Mouse (Mus musculus) bone marrow, adult 2 months (tissue): ENCODE data around the gene Carns1. TPM values are rescaled to one million over a fixed set of nuclear protein-coding genes. Genes with fewer than 3 reads are reported as not detected.

Source experiments
- H3K27ac ChIP-seq: fragments of 200-500 bp; 2 replicates; pipeline ENCODE4 v1.5.1; 2012; ENCODE audit warnings: low read depth, mild to moderate bottlenecking, control low read depth, inconsistent platforms, low read length; ENCODE audit not compliant: control insufficient read depth, poor library complexity, insufficient read depth
- H3K4me1 ChIP-seq: fragments of 200-500 bp; 2 replicates; pipeline ENCODE4 v1.6.1; 2011; ENCODE audit warnings: low read length; ENCODE audit not compliant: control insufficient read depth, insufficient read depth
- H3K4me3 ChIP-seq: fragments of 200-500 bp; replicated peaks from 2 replicates; pipeline ENCODE3; 2011; ENCODE audit warnings: mild to moderate bottlenecking, low read depth, low read length, control low read depth; ENCODE audit not compliant: control insufficient read depth
- CTCF ChIP-seq: fragments of 200-500 bp; IDR thresholded peaks from 2 replicates; pipeline ENCODE4 v1.5.1; 2011; ENCODE audit warnings: low read length, control low read depth; ENCODE audit not compliant: control insufficient read depth, insufficient read depth
- POLR2A ChIP-seq: fragments of 200-500 bp; IDR thresholded peaks from 2 replicates; pipeline ENCODE4 v1.6.1; 2011; ENCODE audit warnings: low read depth, mild to moderate bottlenecking, control low read depth, low read length, borderline replicate concordance; ENCODE audit not compliant: control insufficient read depth
- WGBS: fragments of 180-500 bp; shearing (Covaris S2); methylation state at CpG from one replicate; pipeline ENCODE4 v1.1.7; 2018; 5-methylcytosine and 5-hydroxymethylcytosine counted together
- polyA plus RNA-seq: library from polyadenylated mRNA; stranded (reverse); fragments of >200 nt; gene quantifications from 2 replicates; pipeline ENCODE4 v1.2.4, GENCODE M21; 2011; ENCODE audit warnings: low replicate concordance; ENCODE audit not compliant: missing spikeins, insufficient read depth, insufficient read length

Carns1 gene
- polyA plus RNA-seq, 1 experiment: 52.9 TPM

DNA sequence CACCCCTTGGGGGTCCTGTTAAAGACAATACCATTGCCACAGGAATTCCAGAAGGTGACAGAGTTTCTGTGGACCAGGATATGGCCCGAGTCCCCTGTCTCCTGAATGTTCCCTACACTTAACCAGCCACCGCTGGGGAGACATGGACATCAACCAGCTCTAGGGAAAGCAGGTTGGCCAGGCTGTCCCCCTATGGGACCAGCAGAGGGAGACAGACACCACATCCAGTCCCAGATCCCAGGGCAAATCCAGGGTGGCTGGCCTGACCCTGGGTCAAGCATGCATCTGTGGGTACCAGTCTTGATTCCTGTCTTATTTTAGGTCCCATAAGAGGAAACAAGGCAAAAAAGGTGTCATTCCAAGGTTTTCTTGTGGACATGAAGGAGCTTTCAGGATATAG lies 31.7 kb upstream of the Carns1 start:
- Histone ChIP-seq H3K4me3 (no peak overlapping the region), H3K4me1 (peaks cover 4% of the 10 kb centered on the region; the same call in 1 of the 2 replicates), H3K27ac (no peak overlapping the region)
- peak; percentile 98 for TF ChIP-seq CTCF
- no peak for TF ChIP-seq POLR2A
- 2% methylated on average over 2 of the region's 2 CpGs for WGBS

DNA sequence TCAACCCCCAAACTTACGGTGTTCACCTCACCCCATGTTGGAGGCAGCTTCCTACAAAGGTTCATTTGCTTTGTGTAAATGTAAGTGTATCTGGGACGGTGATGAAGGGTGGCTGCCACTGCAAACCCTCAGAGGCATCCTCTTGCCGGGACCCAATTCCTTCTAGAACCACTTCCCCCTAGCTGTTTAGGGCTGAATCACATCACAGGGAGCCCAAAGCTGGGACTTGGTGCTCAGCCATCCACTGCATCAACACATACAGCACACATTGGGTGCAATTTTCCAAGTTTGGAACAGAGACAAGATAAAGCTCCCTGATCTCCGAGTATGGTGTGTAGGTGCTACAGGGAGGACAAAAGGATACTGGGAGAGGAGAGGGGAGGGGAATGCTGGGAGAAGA lies 29.6 kb upstream of the Carns1 start:
- Histone ChIP-seq H3K4me1 (peaks cover 8% of the 10 kb centered on the region), H3K27ac (no peak overlapping the region), H3K4me3 (no peak overlapping the region)
- TF ChIP-seq POLR2A (no peak), CTCF (peak; percentile 13; the same call in 1 of the 2 replicates)
- WGBS: 46% methylated on average over 4 of the region's 4 CpGs

DNA sequence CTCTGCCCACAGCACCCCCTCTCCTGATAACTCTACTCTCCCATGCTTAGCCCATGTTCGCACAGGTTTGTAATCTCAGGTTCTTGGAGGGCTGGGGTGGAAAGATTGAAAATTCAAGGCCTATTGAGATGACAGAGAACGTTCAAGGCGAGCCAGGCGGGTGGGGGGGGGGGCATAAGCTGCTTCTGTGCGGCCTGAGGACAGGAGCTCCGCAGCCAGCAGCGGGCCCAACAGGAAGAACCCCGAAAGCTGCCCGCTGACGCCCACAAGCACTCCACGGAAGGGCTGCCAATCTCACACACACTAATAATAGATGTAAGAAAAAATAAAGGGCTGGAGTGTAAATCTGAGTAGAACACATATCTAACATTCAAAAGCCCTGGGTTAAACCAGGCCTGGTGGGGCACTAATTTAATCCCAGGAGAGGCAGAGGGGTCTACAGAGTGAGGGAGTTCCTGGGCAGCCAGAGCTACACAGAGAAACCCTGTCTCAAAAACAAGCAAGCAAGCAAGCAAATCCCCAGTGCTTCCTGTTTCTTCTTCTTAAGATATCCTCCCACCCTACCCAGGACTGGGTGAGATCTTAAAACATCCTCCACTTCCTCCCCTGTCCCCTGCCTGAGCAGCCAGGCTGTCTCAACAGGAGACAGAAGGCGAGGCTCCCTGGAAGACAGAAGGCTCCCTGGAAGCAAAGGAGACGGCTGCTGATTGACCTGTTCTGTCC lies 28.5 kb upstream of the Carns1 start:
- Histone ChIP-seq H3K27ac (peak overlapping the region; percentile 55), H3K4me3 (no peak overlapping the region), H3K4me1 (peaks cover 8% of the 10 kb centered on the region)
- 7% methylated on average over 13 of the region's 13 CpGs for WGBS
- no peak for TF ChIP-seq CTCF
- no peak for TF ChIP-seq POLR2A

DNA sequence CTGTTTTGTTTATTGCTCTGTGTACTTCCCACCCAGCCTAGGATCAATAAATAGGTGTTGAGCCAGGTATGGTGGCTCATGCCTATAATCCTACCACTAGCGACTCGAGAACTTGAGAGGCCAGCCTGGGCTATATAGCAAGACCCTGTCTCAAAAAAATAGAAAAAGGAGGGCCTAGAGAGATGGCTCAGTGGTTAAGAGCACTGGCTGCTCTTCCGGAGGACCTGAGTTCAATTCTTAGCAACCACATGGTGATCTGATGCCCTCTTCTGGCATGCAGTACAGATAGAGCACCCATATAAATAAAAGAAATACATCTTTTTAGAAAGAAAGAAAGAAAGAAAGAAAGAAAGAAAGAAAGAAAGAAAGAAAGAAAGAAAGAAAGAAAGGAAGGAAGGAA lies 27.9 kb upstream of the Carns1 start:
- Histone ChIP-seq H3K27ac (peak overlapping the region; percentile 67; the same call in 1 of the 2 replicates), H3K4me3 (no peak overlapping the region), H3K4me1 (peaks cover 8% of the 10 kb centered on the region)
- 24% methylated on average over 3 of the region's 3 CpGs for WGBS
- TF ChIP-seq POLR2A (no peak), CTCF (peak; percentile 15; the same call in 1 of the 2 replicates)

DNA sequence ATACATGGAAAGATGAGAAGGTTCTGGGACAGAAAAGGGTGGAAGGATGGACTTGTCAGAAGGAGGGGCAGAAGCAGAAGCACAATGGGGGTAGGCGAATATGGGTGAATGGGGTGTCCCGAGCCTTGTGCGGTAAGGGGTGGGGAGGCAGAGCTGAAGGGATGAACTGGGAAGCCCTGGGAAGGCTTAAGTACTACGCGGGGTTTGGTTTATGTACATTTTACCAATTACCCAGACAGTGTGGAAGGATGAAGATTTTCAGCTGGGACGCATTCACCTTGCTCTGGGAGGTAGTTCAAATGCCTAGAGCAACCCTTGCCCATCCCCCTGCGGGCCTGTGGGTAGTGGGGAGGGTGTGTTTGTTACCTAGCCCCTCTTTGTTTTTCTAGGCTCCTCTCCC lies 26.9 kb upstream of the Carns1 start:
- TF ChIP-seq CTCF (no peak), POLR2A (no peak)
- H3K4me1 ChIP-seq: peaks cover 8% of the 10 kb centered on the region
- no peak overlapping the region for H3K4me3 ChIP-seq
- no peak overlapping the region for H3K27ac ChIP-seq
- WGBS: 62% methylated on average over 7 of the region's 7 CpGs

DNA sequence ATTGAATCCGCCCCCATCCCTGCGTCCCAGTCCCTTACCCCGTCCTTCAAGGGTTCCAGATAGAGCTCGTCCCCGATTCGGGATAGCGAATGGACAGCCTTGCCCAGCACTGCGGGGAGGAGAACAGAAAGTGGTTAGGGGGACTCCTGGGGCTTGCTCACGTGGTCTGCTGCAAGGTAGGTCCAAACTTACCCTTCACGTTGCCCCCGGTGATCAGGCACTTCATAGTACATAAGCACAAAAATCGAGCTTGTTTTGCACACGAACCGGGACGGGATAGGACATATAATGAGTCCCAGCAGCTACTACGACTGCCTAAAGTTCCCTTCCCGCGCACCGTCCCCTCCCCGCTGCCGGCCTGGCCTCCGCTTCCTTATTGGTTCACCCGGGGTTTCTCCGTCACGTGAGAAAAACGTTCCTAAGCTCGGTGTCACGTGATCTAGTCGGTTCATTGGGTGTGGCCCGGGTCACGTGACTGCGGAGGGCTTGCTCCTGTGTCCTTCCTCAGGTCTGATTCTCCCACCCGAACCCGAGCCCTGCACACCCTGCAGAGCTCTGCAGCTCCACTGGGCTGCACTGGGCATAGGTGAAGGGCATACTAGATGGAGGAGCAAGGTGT lies 26.1 kb upstream of the Carns1 start, which contains the start of gene Rad9a:
Gene Rad9a, minus strand, starts transcription at position 372 of the 619 bp plus-strand sequence.
- WGBS: under 1% methylated on average over 34 of the region's 34 CpGs
- peak within 1 kb of the TSS; percentile 32 for H3K27ac ChIP-seq
- peak; percentile 79 for TF ChIP-seq POLR2A
- no peak; the same call in 1 of the 2 replicates for TF ChIP-seq CTCF
- H3K4me1 ChIP-seq: peaks cover 8% of the 10 kb centered on the region
- H3K4me3 ChIP-seq: peak within 1 kb of the TSS; percentile 89

DNA sequence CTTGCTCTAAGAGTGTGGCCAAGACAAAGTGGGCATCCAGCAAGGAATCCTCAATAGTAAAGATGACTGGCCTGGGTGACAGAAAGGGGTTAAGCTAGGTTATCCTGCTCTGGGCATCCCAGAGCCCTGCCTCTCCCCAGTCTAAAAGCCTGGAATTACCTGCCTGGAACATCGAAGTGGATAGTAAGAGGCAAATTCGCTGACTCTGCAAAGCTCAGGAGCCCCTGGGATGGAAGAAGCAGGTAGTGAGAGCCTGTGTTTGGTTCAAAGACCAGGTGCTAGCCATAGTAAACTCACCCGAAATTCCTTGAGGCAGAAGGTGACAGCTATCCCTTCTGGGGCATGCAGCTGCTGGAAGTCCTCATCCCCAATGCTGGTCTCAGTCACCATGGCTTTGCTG lies 21.9 kb upstream of the Carns1 start:
- H3K27ac ChIP-seq: no peak overlapping the region
- WGBS: 71% methylated on average over 3 of the region's 3 CpGs

DNA sequence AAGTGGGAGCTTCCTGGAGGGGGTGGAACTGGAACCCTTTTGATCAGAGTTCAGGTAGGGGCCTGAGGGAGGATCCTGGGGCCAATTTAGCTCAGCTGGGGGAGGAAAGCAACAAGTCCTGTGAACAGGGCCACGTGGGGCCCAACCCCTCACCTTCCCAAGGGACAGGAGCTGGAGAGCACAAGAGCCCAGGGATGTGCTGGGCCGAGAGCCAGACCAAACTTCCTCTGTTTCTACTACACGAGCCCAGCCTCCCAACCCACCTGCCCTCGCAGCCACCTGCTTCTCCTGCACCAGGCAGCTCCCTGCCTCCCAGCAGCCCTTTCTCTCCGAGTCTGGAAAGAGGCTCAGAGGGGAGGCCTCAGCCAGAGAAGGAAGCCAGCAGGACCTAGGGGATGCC lies 21.3 kb upstream of the Carns1 start:
- Histone ChIP-seq H3K4me1 (peaks cover 5% of the 10 kb centered on the region), H3K4me3 (no peak overlapping the region), H3K27ac (no peak overlapping the region)
- WGBS: 22% methylated on average over 5 of the region's 5 CpGs
- TF ChIP-seq POLR2A: no peak
- TF ChIP-seq CTCF: no peak

More for the DNA sequence above, 21.9 kb upstream of the Carns1 start:
- H3K4me3 ChIP-seq: no peak overlapping the region
- TF ChIP-seq POLR2A (no peak), CTCF (no peak)
- H3K4me1 ChIP-seq: peaks cover 6% of the 10 kb centered on the region
